Mouse (Mus musculus) kidney, postnatal 25 days (tissue): ENCODE data around the gene Zbtb38.
A peak's percentile ranks its signal among the peaks of the same experiment; 100 is the strongest.

Experiments
- DNase-seq, 2 experiments: peaks; one replicate each; pipeline ENCODE4 v3.0.0; 2021; ENCODE audit warnings: mixed read lengths in 2 of 2

Zbtb38 gene

GRCm38 (mm10) chr9:96636423-96637156, 116.0 kb downstream of the Zbtb38 start:
- no peak for DNase-seq

- no peak for DNase-seq
Observed at GRCm38 (mm10) chr9:96635899-96636298, 116.7 kb downstream of the Zbtb38 start.

GRCm38 (mm10) chr9:96635176-96635575, 117.5 kb downstream of the Zbtb38 start:
- DNase-seq: peak; percentile 74 to 91

GRCm38 (mm10) chr9:96633771-96634170, 118.9 kb downstream of the Zbtb38 start:
- no peak for DNase-seq
